Mouse (Mus musculus) neural tube, embryonic 10.5 days (tissue): ENCODE data around the gene Pcare.
A peak's percentile ranks its signal among the peaks of the same experiment; 100 is the strongest.

ENCODE experiments used
- DNase-seq: peaks from one replicate; pipeline ENCODE4 v3.0.0-alpha.2; 2017; ENCODE audit warnings: low spot score; ENCODE audit errors: extremely low spot score

Pcare gene

DNA sequence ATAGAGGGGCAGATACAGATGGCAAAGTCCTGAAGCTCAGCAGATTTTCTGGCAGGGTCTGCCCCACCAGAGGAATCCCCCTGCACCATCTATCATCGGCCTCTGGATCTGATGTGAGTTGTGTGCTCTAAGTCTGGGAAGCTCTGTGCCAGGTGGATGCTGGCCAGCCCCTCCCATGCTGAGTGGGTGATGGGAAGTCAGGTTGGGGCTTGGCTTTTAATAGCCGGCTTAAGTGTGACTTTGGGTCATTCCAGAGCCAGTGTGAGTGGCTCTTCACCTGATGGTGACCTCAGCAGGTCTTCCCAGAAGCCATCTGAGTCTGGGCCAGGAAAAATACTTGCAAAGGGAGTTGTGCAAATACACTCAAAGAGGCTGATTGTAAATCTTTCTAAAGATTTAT, 22.0 kb downstream of the Pcare start:
- no peak for DNase-seq

DNA sequence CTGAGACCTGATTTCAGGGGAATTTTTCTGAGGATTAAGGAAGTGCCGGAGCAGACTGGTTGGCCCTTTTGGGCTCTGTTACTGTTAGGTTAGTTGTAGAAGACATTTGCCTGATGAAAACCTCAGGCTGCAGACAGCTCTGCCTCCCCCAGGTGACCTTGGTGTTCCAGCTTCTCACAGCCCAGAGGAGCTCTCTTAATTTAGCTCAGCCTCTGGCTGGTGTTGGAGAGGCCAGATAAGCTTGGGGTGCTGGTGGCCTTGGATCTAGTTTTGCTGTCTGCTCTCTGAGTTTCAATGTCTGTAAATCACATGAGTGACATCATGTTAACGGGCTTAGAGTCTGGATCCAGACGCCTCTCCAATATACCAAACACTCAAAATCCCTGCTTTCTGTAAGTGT, 31.7 kb downstream of the Pcare start:
- no peak for DNase-seq

DNA sequence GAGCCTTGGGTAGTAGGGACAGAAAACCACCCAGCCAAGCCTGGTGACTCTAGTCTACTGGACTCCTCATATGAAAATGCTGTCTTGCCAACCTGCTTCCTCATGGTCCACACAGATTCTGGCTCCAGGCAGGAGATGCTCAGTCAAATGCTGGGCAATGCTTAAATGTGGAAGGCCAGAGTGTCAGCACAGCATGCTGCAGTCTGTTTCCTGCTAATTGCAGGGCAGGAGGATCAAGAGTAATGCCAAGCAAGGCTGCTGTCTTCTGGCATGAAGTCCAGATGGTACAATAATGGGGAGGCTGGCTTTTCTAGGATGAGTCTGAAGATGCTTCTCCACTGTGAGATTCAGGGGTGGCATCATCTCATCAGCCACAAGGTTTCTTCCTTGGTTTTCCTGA, 32.3 kb downstream of the Pcare start:
- DNase-seq = no peak

DNA sequence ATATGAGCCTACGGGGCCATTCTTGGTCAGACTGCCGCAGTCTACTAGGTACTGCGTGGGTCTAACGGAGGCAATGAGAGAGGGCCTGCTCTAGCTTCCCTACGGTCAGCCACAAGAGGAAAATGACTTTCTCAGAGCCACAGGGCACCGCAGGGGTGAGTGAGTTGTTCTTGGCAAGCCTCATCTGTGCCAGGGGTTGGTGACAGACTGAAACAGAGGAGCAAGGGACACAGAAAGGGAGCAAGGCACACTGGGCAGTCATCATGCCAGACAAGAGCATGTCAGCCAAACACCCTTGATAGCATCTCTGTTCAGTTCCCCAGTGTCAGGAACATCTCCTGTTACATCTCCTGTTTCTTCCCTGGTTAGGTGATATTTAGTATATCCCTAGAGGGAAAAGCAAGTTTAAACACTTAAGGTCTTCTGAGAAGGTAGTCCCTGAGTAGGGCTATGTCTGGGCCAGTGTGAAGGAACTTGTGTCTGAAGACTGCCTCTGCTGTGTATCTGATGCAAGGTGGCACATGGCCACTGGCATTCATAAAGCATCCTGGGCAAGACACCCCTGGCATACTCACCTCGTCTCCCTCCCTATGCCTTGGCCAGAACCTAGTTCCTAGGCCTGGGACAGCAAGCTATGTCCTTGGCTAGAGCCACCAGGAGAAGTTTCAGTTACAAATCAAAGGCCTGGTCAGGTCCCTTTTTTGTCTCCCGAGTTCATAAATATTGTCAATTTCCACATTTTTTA, 34.6 kb downstream of the Pcare start:
- no peak for DNase-seq

DNA sequence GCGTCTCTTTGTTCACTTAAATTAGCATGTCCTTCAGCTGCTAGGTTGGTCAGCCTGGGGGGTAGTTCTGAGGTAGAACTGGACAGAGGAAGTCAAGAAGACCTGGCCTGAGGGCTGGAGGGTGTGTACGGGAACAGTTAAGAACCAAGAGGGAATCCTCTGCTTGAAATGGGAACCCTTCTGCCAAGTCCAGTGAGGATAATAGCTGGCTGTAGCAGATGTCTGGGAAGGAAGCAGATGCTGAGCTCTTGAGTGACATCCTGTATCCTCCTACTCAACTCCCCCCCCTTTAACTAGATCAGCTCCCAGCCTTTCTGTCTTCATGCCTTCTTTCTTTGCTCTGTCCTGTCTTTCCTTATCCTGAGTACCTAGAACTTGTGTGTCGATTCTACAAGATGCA, 37.7 kb downstream of the Pcare start:
- no peak for DNase-seq

DNA sequence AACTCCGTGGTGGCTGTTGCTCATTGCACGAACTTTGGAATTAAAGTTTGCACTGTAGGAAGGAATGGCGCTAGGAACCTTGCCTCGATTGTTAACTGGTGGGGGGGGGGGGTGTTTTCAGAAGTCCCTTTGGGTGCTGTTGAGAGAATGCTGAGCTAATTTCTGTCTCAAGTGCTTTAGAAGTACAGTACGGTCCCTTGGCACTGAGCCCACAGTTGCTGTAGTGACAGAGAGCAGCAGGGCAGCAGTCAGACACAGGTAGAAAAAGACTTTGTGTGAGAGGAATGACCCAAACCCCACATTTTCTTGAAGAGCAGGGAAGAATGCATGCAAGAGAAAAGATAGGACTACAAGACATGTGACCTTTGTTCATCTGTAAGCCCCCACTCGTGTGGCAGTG, 40.4 kb downstream of the Pcare start:
- DNase-seq = no peak

DNA sequence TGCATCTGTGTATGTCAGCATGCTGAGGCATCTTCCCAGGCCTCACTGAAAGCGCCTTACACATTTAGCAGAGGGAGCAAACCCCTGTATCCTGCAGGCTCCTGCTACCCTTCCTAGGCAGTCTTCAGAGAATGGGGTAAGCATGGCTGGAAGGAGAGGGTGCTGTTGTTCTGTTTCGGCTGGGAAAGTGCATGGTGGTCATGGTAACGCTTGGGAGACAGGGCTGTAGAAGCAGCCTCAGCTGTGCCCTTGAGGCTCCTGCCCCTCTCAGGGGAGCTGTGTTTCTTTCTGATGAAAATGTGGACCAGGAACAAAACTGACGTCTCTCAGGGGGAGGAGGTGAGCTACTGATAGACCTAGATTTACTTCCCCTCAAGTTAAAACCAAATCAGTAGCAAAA, 45.0 kb downstream of the Pcare start:
- DNase-seq = no peak

DNA sequence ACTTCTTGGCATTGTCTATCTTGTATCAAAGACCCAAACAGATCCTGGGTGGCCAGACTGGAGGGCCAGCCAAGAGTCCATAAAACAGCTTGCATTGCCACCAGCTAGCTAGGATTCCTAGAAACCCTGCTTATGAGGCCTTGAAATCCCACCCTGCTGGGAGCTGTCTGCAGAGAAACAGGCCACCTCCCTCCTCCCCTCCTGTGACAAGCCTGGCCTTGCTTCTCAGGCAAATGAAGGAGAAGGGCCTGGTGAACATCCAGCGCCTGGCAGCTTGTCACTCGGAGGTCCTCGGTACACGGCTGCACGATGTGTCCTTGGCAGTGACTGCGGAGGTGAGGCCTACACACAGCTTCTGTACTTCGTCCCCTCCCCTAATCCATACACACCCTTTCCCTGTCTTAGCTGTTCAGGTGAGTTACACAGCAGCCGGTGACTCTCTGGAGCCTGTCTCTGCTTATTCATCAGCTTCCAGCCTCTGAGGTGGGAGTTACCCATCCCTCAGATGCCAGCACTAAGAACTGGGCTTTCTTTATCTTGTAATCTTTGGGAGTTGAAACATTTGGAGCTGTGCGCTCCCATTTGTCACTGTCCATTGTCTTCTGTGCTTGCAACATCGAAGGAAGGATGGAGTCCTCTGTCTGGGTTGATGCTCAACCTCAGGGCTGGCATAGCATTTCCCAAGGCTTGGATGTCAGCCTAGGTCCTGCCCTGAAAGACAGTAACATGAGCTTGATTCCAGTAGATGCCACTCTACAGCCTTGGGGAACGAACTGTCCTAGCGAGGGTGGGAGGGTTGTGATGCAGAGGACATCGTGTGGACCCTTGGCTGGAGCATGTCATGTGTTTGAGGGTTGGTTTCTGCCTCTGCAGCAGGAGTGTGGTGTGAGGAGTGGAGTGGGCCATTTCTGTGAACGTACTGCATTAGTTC, 46.9 kb downstream of the Pcare start:
- DNase-seq = no peak

DNA sequence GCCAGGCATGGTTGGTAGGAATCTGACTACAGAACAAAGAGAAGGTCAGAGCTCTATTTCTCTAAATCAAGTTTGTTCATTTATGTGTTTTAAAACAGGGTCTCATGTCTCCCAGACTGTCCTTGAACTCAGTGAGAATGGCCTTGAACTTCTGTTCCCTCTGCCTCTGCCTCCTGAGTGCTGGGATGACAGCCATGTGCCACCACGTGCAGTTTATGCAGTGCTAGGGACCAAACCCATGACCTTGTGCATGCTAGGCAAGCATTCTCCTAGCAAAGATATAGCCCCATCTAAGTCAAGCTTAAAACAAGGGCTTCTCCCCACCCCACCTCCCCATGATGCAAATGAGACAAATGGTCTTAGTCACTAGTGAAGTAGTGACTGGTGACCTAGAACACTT, 47.6 kb downstream of the Pcare start:
- DNase-seq = no peak

DNA sequence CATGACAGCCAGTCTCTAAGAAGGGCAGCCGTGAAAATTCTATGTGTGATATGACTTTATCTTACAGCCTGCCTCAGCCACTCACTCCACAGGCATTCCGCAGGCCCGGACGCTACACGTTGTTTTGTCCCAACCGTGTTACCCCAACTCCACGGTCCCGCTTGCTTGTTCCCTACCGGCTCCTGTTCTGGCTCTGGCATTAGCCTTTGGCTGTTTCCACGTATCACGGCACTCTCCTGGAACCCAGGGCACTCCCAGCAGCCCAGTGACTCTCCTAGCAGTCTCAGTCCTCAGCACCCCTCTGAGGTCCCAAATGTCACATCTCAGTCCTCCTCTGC, 54.1 kb downstream of the Pcare start:
- DNase-seq = no peak

DNA sequence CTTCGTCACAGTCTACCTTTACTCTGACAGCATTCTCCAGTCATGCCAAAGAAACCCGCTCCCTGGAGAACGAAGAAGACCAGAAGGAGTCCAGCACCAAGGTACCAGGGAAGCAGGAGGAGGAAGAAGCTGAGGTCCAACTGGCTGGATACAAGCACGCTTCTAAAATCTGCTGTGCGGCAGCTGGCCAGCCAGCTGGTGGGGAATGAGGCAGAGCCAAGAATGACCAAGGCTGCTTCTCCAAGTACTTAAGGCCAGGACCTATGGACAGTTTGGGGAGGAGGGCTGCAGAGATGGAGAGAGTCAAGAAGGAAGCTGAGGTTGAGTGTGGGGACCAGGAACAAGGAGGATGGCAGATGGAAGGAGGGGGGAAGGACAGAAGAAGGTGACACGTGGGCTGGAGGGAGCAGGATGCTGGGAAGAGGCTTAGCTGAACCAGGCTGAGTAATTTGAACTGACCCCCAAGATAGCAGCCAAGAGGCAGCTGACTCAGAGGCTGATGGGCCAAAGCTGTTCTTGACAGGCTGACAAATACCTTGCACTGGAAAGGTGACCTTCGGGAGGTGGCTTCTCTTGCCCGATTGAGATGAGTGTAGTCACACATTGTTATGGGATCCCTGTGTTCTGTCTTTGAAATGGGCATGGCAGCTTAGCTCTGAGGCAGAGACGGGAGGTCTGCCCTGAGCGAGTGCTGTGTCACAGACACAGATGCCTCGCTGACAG, 54.6 kb downstream of the Pcare start:
- no peak for DNase-seq

DNA sequence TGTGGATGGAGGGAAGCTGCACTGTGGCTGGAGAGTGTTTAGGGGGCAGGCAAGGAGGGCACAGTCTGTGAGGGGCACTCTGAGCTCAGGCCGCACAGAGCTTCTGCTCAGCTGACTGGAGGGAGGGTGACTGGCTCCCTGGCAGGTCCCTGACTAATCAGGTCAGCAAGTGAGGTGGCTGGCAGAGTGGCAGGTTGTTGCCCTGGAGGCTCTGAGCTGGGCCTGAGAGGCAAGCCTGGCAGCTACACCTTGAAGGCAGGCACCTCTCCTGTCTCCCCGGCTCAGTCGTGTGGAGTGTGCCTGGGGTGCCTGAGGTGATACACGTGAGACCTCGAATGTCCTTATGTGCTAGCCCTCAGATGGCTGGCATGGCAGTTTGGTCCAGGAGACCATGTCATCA, 56.3 kb downstream of the Pcare start:
- no peak for DNase-seq

DNA sequence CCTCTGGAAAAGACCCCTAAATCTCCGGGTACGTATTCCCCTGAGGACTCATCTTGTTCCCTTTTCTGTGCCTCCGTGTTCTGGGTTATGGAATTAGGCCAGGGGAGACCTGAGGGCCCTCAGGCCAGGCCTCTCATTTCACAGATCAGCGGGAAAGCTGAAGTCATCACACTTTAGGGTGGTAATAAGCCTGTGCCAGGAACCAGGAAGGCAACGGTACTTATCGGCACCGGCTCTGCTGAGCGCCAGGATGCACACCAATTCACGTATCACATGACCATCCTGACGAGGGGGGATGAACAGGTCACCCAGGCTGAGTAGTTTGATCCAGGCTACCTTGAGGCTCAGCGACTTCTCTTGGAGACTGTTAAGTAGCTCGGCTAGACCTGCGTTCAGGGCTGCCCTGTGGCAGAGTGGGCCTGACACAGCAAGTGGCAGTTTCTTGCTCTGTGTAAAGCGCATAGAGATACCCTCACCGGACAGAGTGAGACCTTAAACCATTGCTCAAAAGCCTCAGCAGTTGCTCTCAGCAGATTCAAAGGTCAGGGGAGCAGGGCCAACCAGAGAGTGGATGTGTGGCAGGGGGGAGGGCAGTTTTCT, 56.9 kb downstream of the Pcare start:
- no peak for DNase-seq

DNA sequence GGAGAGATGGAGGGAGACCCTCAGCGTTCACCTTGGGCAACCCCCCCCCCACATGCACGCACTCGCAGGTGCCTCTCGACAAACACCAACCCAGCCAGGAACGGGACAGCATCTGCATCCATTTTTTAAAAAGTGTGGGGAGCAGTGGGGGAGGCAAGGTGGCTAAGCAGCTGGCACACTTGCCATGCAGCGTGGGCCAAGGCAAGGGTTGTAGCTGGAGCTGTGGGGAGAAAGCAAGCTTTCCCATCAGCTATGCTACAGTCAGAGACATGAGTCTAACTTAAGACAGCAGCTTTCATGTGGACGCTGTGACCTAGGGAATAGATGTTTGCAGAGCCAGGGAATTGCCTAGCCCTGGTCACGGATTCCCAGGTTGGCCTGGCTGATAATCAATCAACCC, 57.5 kb downstream of the Pcare start:
- no peak for DNase-seq

DNA sequence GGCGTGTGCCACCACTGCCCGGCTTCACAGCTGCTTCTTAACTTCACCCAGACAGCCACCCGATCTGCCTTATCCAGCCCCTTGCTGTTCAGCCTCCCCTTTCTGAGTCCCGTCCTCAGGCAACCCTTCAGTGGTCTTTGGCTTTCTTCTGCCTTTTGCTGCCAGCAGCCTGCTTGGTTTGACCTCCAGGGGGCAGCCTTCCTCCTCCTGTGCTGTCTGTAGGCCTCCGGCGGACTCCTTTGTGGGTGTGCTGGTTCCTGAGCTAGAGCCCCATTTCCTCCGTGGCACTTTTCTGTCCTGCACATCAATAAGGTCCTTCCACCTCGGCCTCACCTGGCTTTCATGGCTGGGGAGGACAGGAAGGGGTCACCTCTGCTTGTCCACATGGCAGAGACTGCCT, 58.9 kb downstream of the Pcare start:
- DNase-seq = peak; percentile 43
